Mouse (Mus musculus) CH12.LX (cell line): ENCODE data around the gene Cebpb.

ENCODE experiments used
- CTCF ChIP-seq, 2 experiments: IDR thresholded peaks in 1 of 2; conservative IDR thresholded peaks in 1 of 2; 2 replicates each; pipeline ENCODE4 v1.5.1; 2011 to 2012; ENCODE audit warnings: low read depth in 2 of 2, low read length in 2 of 2, improper control_type of control experiment in 1 of 2, inconsistent platforms in 1 of 2, mild to moderate bottlenecking in 1 of 2, moderate library complexity in 1 of 2
- KAT2A ChIP-seq: IDR thresholded peaks from 2 replicates; pipeline ENCODE4 v1.6.1; 2012; ENCODE audit warnings: low read length, improper control_type of control experiment, inconsistent platforms; ENCODE audit not compliant: insufficient replicate concordance
- MYC ChIP-seq: IDR thresholded peaks from 2 replicates; pipeline ENCODE4 v1.6.1; 2011; ENCODE audit warnings: low read depth, mild to moderate bottlenecking, improper control_type of control experiment, low read length
- NELFE ChIP-seq: IDR thresholded peaks from 2 replicates; pipeline ENCODE4 v1.6.1; 2011; ENCODE audit warnings: low read depth, low read length, improper control_type of control experiment
- PAX5 ChIP-seq: IDR thresholded peaks from 2 replicates; pipeline ENCODE4 v1.6.1; 2012; ENCODE audit warnings: low read length, inconsistent platforms, mixed read lengths
- POLR2A ChIP-seq: IDR thresholded peaks from 2 replicates; pipeline ENCODE4 v1.6.1; 2011; ENCODE audit warnings: low read depth, mild to moderate bottlenecking, improper control_type of control experiment, low read length
- ZC3H11A ChIP-seq: IDR thresholded peaks from 2 replicates; pipeline ENCODE4 v1.6.1; 2012; ENCODE audit warnings: low read depth, mild to moderate bottlenecking, inconsistent platforms, low read length, improper control_type of control experiment

DNA sequence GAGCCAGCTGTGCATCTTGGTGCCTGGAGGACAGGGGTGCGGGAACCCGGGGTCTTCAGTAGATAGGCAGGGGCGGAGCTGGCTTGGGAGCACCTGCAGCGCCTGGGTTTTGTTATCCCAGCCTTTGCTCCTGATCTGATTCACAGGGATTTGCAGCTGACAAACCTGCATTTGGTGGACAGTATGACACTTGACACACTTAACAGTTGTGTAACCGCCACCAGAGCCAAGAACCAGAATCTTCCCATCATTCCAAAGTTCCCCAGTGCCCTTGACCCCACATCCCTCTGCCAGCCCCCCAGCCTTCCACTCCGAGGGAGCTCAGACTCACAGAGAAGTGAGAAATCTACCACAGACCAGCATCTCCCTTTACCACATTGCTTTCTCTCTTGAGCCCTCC is 33.8 kb downstream of the Cebpb start:
- TF ChIP-seq ZC3H11A (no peak), MYC (no peak), CTCF (conservative IDR thresholded peaks at IDR 0.05 in 1 of 2, IDR thresholded peaks at IDR 0.05 in 1 of 2; ENCODE audit: low read depth in 2 of 2, low read length in 2 of 2) (no peak), KAT2A (no peak), PAX5 (no peak), POLR2A (no peak), NELFE (no peak)
